Mouse (Mus musculus) kidney, postnatal 4 days (tissue): ENCODE measurements around the gene Stmn3.

ENCODE experiments used
- DNase-seq, 2 experiments: peaks; one replicate each; pipeline ENCODE4 v3.0.0; 2021; ENCODE audit warnings: mixed read lengths in 2 of 2

The Stmn3 gene

DNA sequence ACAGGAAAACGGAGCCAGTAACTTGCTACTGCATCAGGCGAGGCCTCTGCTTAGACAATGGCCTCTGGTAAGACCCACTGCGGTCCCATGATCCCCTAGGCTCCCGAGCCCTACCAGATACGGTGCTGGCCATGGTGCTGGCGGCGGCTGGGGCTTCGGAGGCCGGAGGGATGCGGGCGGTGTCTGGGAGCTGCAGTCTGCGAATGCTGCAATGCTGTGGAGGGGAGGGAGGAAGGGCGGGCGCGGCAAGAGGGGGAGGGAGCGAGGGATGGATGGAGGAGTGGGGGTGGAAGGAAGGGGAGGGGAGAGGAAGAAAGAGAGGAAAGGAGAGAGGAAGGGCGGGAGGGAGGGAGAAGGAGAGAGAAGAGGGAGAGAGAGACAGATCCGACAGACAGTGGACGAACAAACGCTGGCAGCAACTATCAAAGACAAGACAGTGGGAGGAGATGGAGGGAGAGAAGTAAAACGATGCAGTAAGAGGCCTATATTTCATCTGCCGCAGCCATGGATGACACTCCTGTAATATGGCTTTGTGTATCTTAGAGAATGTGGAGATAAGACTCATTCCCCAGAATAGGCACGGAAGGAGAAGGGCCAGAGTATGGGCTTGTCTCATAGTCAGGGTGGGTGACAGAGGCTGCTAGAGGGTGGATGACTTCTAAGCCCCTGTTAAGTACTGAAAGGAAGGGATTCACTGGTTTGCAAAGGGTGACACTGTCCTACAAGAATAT lies at the start of gene Stmn3:
TSS of gene Stmn3 (minus strand) at position 421 of the 731 bp plus-strand sequence.
- DNase-seq = peak; percentile 88 to 89

DNA sequence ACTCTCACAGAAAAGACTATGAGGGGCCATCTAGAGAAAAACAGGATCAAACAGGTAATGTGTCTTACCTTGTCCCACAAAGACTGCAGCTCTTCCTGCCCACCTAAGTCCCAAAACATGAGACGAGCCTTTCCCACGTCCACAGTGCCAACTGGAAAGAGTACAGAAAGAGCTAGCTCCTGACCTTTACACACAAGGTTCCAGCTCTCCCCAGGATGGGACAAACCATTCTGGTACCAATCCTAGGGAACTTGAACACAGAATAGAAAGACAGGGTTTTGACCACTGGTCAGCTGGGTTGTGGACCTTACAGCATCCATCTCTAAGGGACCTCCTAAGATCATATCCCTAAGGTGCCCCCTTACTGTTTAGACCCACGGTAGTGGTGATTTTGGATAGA lies 49.6 kb upstream of the Stmn3 start:
- no peak for DNase-seq

DNA sequence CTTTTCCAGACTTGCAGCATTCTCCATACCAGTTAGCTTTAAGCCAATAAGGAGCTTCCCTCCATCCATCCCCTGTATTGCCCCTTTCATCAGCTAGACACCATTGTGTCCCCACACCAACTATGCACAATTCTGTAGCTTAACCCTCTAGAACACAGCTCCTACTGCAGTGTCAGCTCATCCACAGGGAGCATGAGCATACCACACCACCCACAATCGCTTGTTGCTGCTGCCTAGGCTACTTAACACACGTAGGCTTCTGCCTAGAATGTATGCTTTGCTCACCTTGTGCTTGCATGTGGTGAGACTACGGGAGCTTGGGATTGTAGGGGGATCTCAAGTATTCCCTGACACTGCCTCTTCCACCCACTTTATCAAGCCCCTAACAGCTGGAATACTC lies 42.5 kb upstream of the Stmn3 start:
- no peak for DNase-seq

DNA sequence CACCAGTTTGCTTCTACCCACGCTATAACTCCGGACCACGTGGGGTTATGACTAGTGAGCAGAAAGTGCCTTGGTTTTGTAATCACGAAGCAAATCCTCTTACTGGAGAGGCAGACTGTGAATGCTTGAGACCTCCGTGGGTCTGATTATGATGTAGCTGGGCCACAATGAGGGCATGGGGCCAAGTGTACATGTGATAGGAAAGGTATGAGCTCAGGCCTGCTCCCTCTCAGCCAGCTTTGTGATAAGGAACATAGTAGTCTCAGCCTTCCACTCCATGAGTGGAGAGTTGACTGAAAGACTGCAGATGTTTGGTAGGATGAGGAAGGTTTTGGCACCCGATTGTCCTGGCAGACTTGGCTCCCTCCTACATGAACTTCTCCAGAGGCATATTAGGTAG lies 28.5 kb upstream of the Stmn3 start:
- no peak for DNase-seq

DNA sequence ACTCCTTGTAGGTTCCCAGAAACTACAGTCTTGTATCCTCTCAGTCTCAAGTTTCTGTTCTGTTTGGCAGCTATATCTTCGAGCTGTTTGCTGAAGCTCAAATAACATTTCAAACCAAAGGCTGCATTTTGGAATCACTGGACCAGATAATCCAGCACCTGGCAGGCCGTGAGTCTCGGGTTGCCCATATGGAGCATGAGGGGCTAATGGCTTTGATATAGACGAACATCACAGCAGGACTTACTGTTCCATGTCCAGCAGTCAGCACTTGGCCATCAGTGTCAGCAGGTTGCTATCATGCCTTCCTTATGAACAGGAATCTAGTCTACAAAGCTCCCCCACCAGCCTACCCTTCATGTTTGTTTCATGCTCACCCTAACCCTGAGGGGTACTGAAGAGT lies 26.1 kb upstream of the Stmn3 start:
- DNase-seq = no peak

DNA sequence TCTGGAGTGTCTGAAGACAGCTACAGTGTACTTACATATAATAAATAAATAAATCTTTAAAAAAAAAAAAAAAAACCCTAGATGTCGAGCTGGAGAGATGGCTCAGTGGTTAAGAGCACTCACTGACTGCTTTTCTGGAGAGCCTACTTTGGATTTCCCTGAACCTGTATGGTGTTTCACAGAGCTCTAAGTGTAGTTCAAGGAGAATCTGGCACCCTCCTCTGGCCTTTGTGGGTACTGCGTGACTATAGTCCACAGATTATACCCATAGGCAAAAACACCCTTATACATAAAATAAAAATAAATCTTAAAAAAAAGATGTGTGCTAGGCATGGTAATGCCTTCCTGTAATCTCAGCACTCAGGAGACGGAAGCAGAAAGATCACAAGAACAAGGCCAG lies 19.7 kb upstream of the Stmn3 start:
- DNase-seq = peak; percentile 81

DNA sequence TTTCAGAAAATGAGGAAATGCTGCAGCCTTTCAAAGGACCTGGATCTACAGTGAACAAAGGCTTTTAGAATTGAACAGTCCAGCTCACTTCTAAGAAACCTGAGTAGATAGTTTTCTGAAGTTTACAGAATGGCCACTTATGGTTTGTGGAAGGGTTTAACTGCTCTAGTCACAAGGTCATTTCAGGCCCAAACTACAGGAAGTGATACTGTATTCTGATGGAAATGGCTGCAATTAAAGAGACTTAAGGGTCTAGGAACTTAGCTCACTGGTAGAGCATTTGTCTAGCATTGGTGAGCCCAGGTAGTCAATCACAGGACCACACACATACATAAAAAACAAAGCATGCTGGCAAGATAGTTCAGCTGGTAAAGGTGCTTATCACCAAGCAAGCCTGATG lies 18.2 kb upstream of the Stmn3 start:
- DNase-seq = no peak

DNA sequence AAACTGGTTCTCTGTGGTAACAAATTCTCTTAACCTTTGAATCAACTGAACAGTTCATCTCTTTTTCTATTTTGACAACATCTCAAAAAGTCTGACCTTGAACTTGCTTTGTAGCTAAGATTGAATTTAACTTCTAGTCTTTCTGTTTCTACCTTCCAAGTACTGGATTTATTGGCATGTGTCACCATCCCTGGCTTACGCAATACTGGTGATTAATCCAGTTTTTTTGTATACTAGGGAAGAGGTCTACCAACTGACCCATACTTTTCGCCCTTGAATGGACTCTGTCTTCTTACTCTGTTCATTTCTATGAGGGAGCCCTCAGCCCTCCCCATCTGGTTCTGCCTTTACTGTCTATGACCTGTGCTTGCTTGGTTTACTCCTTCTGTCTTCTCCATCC lies 11.8 kb upstream of the Stmn3 start:
- no peak for DNase-seq

DNA sequence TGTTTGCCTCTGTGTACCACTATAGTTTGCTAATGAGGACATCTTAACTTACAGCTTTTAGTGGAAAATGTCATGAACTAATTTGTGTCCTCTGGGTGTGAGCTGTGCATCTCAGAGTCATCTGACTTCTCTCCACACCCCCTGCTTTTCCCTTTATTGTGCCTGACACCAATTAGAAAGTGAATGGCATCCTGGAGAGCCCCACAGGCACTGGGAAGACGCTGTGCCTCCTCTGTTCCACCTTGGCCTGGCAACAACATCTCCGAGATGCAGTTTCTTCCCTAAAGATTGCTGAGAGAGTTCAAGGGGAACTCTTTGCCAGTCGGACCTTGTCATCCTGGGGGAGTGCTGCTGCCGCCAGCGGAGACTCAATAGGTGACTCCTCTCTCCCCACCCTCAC lies 7.8 kb upstream of the Stmn3 start:
- no peak for DNase-seq

DNA sequence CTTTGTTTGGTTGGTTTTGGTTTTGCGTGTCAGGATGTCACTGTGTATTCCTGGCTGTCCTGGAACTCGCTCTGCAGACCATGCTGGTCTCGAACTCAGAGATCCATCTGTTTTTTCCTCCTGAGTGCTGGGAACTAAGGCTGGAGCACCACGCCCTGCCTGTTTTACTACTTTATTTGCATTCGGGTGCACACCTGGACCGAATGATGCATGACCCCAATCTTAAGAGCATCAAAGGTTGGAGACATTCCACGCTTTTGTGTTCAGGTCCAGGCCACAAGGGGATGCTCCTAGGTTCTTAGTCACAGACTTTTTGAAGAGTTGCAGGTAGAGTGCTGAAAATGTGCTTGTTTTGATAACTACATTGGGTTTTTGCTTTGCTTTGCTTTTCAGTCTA lies 5.8 kb upstream of the Stmn3 start:
- no peak for DNase-seq

DNA sequence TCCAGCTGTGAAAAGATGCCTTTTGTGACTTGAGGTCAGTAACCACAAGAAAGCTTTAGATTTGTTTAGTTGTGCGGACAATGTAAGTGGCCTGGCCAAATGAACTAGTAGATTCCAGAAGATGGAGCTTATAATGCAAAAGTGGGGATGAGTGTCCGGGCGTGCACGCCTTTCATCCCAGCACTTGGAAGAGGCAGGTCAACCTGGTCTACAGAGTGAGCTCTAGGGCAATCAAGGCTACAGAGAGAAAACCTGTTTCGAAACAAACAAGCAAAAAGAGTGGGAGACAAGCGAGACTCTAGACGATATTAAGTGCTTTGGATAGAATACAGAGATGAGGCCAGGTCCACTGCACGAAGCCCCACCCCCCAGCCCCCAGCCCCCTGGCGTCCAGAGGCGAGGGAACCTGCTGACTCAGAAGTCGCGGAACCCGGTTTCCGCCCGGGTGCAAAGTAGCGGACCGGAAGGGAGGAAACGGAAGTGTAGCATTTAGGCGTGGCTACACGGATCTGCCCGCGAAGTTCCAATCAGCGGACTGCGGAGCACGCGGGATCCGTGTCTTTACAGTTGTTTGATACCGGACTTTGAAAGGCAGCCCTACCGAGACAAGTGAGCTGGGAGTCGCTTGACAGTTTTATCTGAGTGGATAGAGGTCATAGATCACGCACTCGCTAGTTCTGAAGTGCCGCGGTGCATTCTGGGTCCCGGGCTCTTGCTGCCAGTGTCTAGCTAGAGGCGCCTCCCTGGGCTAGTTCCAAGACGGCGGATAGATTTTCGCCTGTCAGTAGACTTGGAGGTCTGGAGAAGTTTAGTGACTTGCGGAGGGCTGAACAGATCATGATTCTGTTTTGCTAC lies 5.2 kb upstream of the Stmn3 start, which contains the start of gene Rtel1:
TSS of gene Rtel1 (plus strand) at position 492 of the 855 bp plus-strand sequence.
- DNase-seq = peak; percentile 88 to 91

DNA sequence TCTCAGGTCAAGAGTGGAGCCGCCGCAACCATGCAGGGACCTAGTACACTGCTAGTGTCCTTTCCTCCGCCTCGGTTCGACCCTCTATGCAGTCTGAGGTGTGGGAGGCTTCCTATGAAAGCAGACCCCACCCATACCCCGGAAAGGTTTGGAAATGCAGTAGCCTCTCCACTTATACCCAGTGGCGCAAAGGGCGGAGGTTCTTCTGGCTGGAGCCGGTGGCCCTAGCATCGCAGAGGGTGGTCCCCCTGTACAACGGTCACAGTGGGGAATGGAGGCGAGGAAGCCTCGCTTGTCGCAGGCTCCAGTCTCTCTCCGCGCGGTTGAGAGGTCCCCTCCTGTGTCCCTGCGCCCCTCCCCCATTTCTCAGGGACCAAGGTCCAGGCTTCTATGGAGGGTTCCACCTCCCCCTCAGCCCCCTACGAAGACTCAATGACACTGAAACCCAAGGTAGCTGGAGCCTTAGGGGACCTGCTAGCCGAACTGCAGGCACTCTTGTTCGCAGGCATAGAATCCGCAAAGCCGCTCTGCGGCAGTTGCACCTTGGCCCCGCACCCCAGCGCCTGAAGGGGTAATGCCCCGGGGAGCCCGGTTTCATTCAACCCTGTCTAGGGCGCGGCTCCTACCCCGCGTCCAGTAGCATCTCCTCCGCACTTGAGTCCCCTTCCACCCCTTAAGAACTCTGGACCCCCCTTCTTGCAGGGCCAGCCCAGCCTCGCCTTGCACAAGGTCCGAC lies 788 bp downstream of the Stmn3 start:
- no peak for DNase-seq

DNA sequence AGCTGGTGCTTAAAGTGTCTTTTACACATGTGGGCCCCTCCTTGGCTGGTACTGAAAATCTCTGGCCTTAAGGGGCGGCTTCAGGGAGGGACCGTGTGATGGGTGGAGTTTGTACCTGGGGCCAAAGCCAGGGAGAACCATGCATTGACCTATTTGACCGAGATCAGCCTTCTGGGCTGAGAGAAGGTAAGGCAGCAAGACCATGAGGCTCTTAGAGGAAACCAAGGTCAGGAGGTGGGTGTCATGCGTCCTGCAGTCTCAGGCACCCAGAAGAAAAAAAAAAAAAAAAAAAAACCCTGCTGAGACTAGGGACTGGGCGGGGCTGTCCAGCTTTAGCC lies 1.3 kb downstream of the Stmn3 start:
- DNase-seq = no peak

DNA sequence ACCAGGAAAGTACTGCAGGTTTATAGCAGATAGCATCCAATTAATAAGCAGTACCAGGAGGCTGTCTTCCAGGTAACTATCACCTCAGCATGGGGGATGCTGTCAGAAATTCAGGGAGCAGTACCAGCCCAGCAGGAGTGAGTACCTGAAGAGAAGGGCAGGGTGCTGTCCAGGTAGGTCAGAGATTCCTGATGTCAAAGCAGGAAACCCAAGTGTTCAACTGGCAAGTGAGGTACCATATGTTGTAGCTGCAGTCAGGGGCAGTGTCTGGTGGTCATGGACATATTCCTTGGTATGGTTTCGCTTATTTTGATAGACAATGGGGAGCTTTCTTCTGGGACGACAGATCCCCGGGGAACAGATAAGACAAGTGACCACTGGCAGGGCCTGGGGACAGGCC lies 1.9 kb downstream of the Stmn3 start:
- DNase-seq = no peak

DNA sequence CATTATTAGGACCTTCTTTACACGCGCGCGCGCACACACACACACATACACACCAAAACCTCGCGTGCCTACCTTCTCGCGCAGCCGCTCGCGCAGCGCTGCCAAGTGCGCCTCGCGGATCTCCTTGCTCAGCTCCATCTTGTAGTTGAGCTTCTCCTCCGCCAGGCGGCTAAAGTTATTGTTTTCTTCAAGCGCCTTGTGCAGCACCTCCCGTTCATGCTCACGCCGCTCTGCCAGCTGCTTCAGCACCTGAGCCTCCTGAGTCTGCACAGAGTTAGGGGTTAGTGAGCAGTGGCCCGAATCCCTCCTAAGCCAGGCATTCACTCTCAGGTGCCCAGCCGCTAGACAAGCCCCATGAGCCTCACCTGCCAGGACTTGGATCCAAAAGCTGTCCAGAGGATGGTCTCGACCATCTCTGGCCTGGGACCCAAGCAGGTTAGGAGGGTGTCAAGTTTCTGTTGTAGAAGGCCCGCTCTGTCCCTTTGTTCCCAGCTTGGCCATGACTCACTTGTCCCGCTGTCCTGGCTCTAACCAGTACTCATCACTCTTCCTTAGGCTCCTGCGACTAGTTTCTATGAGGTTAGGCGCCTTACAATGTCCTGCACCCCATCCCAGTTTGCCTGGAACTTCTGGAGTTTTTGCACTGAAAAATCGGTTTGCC lies 7.0 kb downstream of the Stmn3 start:
- DNase-seq = peak; percentile 71 to 77

DNA sequence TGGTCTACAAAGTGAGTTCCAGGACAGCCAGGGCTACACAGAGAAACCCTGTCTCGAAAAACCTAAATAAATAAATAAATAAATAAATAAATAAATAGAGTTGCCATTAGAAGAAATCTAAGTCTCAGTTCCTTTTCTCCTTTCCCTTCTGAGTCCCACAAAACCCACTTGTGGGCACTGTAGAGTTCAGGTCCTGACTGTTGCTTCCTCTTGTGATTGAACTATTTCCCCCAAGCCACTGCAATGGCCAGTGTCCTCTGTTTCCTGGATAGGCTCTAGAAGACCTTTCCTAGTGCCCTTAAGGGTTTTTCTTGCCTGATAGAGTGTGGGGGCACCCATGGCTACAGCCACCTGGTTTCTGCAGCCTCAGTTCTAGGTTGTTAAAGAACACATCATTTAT lies 9.4 kb downstream of the Stmn3 start:
- no peak for DNase-seq

DNA sequence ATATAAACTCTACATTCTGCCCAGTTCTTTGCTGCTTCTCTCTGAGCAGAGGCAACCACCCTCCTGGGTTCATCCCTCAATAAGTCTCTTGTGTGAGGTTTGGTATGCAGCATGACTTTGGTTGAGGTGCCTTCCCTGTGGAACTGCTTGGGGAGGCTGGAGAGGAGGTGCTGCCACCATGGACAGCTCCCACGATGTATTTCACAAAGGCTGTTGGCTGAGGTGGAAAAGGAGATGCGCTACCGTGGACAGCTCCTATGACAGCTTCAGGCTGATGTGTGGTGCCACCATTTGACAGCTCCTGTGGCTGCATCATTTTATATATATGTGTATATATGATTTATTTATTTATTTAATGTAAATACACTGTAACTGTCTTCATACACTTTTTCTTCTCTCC lies 12.3 kb downstream of the Stmn3 start:
- DNase-seq = peak; percentile 67 to 76

DNA sequence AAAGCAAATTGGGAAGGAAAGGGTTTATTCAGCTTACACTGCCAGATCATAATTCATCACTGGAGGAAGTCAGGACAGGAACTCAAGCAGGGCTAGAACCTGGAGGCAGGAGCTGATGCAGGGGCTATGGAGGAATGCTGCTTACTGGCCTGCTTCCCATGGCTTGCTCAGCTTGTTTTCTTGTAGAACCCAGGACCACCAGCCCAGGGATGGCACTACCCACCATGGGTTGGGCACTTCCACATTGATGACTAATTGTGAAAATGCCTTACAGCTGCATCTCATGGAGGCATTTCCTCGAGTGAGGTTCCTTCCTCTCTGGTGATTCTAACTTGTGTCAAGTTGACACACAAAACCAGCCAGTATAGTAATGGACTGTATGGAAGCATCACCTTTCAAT lies 23.4 kb downstream of the Stmn3 start:
- no peak for DNase-seq

DNA sequence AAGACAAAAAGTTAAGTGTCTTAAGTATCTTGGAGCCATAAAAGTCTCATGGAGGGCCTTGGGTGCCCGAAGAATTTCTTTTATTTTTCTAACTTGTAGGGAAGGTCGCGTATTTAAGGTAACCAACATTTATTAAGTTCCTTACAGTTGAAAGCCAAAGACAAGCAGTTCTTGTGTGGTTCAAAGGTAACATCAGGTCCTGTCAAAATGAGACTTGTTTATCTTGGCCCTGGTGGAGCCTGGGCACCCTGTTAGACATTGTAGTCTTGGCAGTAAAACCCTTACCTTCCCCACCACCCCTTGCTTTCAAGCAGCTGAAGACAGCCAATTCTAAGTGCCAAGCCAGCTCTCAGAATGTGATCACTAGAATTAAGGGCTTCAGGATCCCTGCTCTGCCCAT lies 25.6 kb downstream of the Stmn3 start:
- DNase-seq = no peak

DNA sequence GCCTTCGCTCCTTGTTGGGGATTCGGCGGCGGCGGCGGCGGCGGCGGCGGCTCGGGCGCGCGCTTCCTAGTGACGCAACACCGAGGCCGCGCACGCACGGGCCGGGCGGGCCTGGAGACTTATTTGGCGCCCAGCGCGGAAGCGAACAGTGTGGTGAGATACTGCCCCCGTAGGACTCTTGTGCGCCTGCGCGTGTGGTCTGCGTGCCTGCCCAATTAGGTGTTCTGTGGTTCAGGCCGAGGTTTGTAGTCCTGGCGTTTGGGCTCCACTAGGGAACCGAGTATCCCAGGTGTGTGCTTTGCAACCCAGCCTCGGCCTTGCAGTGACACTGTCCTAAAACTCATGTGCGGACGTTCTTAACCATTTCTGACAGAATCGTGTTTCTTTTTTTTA lies 26.3 kb downstream of the Stmn3 start, which contains the start of gene Gmeb2:
TSS of gene Gmeb2 (minus strand) at position 78 of the 393 bp plus-strand sequence.
- peak; percentile 91 to 96 for DNase-seq

DNA sequence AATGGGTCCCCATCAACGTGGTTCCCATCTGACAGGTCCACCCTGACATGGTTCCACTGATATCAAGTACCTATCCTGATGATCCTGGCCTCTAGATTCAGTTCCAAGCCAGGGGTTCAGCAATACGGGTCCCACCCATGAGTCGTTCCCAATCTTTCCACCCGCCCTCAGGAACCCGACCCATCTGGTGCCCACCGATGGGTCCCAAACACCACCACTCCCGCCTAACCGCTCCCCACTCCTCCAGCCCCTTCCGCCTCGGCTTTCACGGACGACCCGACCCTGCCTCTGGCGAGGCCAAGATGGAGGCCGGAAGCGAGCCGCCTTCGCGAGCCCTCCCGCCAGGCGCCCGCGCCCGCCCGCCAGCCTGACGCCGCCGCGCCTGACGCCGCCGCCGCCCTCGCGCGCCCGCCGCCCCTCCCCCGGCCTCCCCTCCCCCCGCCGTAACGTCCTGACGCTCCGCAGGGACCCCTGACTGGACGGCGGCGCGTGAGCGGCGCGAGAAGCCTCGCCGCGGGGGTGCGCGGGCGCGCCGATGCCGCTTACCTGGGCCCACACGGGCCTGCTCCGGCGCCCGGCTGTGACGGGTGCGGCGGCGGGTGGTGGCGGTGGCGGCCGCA lies 26.9 kb downstream of the Stmn3 start:
- DNase-seq = peak; percentile 86 to 91

DNA sequence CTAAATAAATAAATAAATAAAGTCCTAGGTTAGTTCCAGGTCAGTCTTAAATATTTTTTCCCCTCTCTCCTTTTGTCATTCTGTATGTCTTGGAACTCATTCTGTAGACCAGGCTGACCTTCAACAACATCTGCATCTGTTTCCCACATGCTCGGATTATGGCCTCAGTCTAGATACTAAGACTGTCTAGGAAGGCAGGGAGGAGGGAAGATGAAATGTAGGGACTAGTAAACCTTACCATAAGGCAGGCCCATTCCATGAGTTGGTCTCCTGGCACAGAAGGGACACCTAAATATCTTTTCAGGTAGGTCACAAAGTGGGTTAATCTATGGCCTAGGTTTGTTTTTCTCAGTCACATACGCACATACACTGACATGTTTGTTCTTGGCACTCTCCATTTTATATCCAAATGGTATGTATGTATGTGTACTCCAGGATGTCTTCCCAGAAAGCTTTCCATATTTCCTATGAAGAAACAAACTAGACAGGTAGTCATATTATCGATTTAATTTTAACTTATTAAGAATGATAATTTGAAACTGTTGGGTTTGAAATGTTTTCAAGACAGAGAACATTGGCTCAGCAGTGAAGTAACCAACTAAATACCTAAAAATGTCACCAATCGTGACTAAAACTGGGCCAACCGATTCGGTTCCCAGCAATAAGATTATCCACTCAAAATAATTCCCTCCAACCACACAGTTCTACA lies 27.5 kb downstream of the Stmn3 start:
- DNase-seq = no peak
